Mouse (Mus musculus) liver, embryonic 11.5 days (tissue): ENCODE measurements at regions not wholly inside any gene's neighbourhood (a gene's known extent, or its start where the extent isn't known, plus 50 kb on each side); places are given as distances from the start of the nearest gene placed in this dataset.

Experiments used
- ATAC-seq: fragments of 200-750 bp; cut with Nextera tagmentation; replicated peaks from 2 replicates; pipeline ENCODE4 v1.8.0; 2017; ENCODE audit warnings: moderate number of reproducible peaks, mild to moderate bottlenecking, moderate TSS enrichment, moderate library complexity; ENCODE audit not compliant: low FRiP score
- DNase-seq: peaks from one replicate; pipeline ENCODE4 v3.0.0-alpha.2; 2017; ENCODE audit warnings: low spot score
- H3K27ac ChIP-seq: fragments of 300-500 bp; sonication (generic); 2 replicates; pipeline ENCODE4 v1.5.1; 2014; ENCODE audit warnings: mild to moderate bottlenecking, low read depth, low read length, control low read depth
- H3K27me3 ChIP-seq: fragments of 300-500 bp; sonication (generic); replicated peaks from 2 replicates; pipeline ENCODE4 v1.6.1; 2014; ENCODE audit warnings: low read length, mixed read lengths; ENCODE audit not compliant: control insufficient read depth, insufficient read depth
- H3K36me3 ChIP-seq: fragments of 300-500 bp; sonication (generic); 2 replicates; pipeline ENCODE4 v1.6.1; 2014; ENCODE audit warnings: mild to moderate bottlenecking, low read length, moderate library complexity, mixed read lengths; ENCODE audit not compliant: control insufficient read depth, insufficient read depth
- H3K4me1 ChIP-seq: fragments of 300-500 bp; sonication (generic); replicated peaks from 2 replicates; pipeline ENCODE4 v1.6.1; 2014; ENCODE audit warnings: low read length, mixed read lengths; ENCODE audit not compliant: control insufficient read depth, insufficient read depth
- H3K4me2 ChIP-seq: fragments of 300-500 bp; sonication (generic); 2 replicates; pipeline ENCODE4 v1.6.1; 2014; ENCODE audit warnings: mild to moderate bottlenecking, control low read depth, moderate library complexity
- H3K4me3 ChIP-seq: fragments of 300-500 bp; sonication (generic); 2 replicates; pipeline ENCODE4 v1.5.1; 2014; ENCODE audit warnings: low read depth, low read length, control low read depth
- H3K9ac ChIP-seq: fragments of 300-500 bp; sonication (generic); 2 replicates; pipeline ENCODE4 v1.6.1; 2014; ENCODE audit warnings: low read depth, low read length, control low read depth
- H3K9me3 ChIP-seq: fragments of 300-500 bp; sonication (generic); 2 replicates; pipeline ENCODE4 v1.6.1; 2016; ENCODE audit warnings: low read length, inconsistent platforms, mixed read lengths; ENCODE audit not compliant: control insufficient read depth
- WGBS: fragments of 180-500 bp; shearing (Covaris S2); extraction: QIAGEN DNeasy Blood & Tissue Kit; methylation state at CpG from one replicate; pipeline ENCODE4 v1.1.7; 2014; 5-methylcytosine and 5-hydroxymethylcytosine counted together

DNA sequence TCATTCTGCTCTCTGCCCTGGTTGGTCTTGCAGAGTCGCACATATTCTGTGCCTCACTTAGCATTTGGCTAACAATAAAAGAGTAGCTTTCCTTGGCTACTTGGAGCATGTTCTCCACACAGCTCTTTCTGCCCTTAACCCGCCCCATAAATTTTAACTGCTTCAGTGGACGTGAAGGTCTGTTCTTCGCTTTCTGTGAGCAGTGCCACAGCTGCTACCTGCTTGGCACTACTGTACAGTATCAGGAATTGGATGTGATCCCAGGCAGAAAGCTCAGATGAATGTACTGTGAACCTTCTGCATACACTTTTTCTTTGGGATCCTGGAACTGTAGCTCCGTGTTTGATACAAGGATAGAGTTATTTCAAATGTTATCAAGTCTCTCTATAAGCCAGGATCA is 939.4 kb downstream of the Epha4 start:
- Histone ChIP-seq H3K27me3 (no peaks in the 10 kb centered on the region), H3K9me3 (no peaks in the 10 kb centered on the region), H3K36me3 (no peaks in the 10 kb centered on the region), H3K27ac (no peak overlapping the region), H3K9ac (no peak overlapping the region), H3K4me3 (no peak overlapping the region), H3K4me1 (no peaks in the 10 kb centered on the region), H3K4me2 (no peak overlapping the region)
- ATAC-seq: no peak
- WGBS: 79% methylated on average over 5 of the region's 5 CpGs
- no peak for DNase-seq

DNA sequence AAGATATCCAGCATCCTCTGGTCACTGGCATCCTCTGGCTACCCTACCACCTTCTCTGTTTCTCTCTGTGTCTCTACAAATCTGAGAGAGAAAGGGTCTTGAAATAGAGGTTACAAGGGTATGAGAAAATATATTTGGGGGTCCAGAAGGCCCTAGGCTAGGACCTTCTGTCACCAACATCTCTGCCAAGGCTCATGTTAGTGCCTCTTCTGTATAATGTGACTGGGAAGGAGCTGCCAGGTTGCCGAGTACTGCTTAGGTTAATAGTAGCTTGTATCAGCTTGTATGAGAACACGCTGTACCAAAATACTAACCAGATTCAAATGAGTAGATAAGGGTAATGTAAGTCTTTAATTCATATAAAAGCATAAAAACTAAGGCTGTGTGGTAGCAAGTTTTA is 929.0 kb downstream of the Epha4 start:
- no peaks in the 10 kb centered on the region for H3K9me3 ChIP-seq
- no peaks in the 10 kb centered on the region for H3K4me1 ChIP-seq
- no peak overlapping the region for H3K9ac ChIP-seq
- H3K27me3 ChIP-seq: no peaks in the 10 kb centered on the region
- 87% methylated on average over 2 of the region's 2 CpGs for WGBS
- H3K4me3 ChIP-seq: no peak overlapping the region
- no peaks in the 10 kb centered on the region for H3K36me3 ChIP-seq
- ATAC-seq (no peak), DNase-seq (no peak)
- no peak overlapping the region for H3K27ac ChIP-seq
- no peak overlapping the region for H3K4me2 ChIP-seq

DNA sequence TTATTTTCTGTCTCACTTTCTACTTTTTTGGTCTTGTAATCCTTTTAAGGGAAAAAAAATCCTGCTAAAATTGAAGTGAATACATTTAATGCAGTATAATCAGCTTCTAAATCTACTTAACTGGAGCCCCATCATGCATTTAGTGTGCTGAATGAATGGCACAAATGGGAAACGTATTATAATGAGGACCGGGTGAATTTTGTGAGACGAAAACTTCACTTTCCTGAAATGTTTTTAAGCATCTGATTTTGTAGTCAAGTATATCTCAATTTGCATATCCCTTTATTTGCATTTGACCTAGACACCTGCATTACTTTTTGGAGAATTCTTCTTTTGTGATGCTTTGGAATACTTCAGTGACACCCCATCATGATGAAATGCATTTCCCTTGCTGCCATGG is 889.1 kb downstream of the Epha4 start:
- H3K27ac ChIP-seq: no peak overlapping the region
- 88% methylated on average over 3 of the region's 3 CpGs for WGBS
- DNase-seq (no peak), ATAC-seq (no peak)
- no peak overlapping the region for H3K4me3 ChIP-seq
- no peak overlapping the region for H3K4me2 ChIP-seq
- no peak overlapping the region for H3K9ac ChIP-seq
- no peaks in the 10 kb centered on the region for H3K9me3 ChIP-seq
- no peaks in the 10 kb centered on the region for H3K36me3 ChIP-seq
- H3K4me1 ChIP-seq: no peaks in the 10 kb centered on the region
- H3K27me3 ChIP-seq: no peaks in the 10 kb centered on the region

DNA sequence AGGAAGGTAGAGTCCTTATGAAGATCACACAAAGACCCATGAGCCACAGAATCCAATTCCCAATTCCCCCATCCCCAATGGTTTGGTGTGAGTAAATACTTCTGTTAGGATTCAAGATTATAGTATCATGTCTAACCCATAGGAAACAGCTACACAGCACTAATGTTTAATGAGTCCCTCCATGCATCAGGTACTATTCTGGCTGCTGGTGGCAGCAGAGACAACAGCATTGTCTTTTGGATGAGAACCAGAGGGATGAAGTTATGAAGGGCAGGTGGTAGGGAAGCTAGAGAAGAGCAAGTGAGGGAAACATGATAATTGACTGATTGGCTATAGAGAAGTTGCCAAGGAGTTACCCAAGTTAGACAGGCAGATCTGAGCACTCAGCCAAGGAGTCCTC is 885.0 kb downstream of the Epha4 start:
- Histone ChIP-seq H3K4me3 (no peak overlapping the region), H3K27me3 (no peaks in the 10 kb centered on the region), H3K4me1 (no peaks in the 10 kb centered on the region), H3K4me2 (no peak overlapping the region), H3K36me3 (no peaks in the 10 kb centered on the region), H3K9me3 (no peaks in the 10 kb centered on the region), H3K9ac (no peak overlapping the region), H3K27ac (no peak overlapping the region)
- no peak for ATAC-seq
- no peak for DNase-seq

DNA sequence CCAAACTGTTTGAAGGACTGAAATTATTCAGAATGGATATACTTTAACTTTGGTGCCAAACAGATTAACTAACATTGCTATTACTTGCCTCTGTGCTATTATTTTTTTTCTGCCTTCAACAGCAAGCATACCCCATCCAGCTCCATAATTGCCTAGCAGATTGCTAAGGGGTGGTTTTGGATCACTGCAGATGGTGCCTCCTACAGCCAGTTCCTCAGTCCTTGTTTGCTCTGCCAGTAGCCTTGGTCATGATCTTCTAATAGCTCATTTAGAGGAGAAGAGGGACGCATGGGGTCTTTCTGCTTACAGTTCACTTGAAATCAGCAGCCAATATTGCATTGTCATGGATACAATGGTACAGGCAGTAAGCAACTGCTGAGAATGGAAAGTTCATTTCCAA is 880.8 kb downstream of the Epha4 start:
- 81% methylated on average over 1 of the region's 1 CpGs for WGBS
- H3K4me3 ChIP-seq: no peak overlapping the region
- H3K4me2 ChIP-seq: no peak overlapping the region
- no peaks in the 10 kb centered on the region for H3K9me3 ChIP-seq
- no peak overlapping the region for H3K9ac ChIP-seq
- H3K27ac ChIP-seq: no peak overlapping the region
- H3K27me3 ChIP-seq: no peaks in the 10 kb centered on the region
- DNase-seq: no peak
- H3K4me1 ChIP-seq: no peaks in the 10 kb centered on the region
- no peaks in the 10 kb centered on the region for H3K36me3 ChIP-seq
- ATAC-seq: no peak

DNA sequence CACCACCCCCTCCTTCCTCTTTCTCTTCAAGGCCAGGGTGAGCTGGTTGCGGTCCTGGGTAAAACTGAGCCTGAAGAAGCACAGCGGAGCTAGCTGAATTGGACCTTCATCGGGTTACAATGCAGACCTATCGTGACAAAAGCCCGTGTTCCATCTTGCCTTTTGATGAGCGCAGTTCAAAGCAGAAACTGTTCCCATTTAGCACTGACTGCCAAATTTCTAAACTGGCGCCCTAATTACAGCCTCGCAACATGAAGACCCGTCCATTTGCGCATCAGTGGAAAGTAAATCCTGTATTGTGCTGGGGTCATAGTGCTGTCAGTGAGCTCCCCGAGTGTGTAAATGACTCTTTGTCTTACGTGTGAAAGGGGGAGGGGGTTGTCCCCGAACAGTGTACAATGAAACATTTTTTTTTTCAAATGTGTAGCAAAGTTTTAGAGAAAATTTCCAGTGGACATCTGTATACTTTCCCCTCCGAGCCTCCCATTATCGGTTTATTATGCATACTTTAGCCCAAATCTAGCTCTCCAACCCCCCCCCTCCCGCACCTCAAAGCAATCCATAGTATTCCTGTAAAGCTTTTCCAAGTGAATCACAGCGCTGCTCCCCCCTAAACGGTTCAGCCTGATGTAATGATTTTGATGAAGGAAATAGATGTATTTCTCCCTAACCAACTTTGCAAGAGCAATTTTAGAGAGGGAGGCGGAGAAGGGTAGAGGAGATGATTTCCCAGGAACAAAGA is 877.4 kb downstream of the Epha4 start:
- no peak overlapping the region for H3K27ac ChIP-seq
- no peak for DNase-seq
- H3K4me2 ChIP-seq: no peak overlapping the region
- H3K4me1 ChIP-seq: no peaks in the 10 kb centered on the region
- H3K36me3 ChIP-seq: no peaks in the 10 kb centered on the region
- H3K27me3 ChIP-seq: no peaks in the 10 kb centered on the region
- no peak for ATAC-seq
- H3K4me3 ChIP-seq: no peak overlapping the region
- no peaks in the 10 kb centered on the region for H3K9me3 ChIP-seq
- WGBS: 87% methylated on average over 19 of the region's 19 CpGs
- no peak overlapping the region for H3K9ac ChIP-seq

DNA sequence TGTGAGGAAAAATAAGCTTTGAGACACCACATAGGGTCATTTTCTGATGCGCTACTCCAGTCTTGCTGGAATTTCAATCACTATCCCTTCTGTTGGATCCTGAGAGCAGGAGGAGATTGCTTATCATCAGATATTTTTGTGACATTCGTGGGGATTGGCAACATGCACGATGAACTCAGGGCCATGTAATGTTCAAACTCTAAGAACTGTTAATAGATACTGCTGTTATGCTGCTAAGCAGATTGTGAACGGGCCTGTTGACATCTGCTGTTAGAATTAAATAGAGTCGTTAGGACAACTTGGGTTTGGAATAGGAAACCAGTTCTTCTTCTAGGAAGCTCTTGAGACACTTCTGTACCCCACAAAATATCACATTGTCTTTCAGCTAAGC is 876.9 kb downstream of the Epha4 start:
- H3K27ac ChIP-seq: no peak overlapping the region
- no peak overlapping the region for H3K4me3 ChIP-seq
- no peak for ATAC-seq
- DNase-seq: no peak
- H3K9me3 ChIP-seq: no peaks in the 10 kb centered on the region
- H3K27me3 ChIP-seq: no peaks in the 10 kb centered on the region
- no peak overlapping the region for H3K4me2 ChIP-seq
- no peak overlapping the region for H3K9ac ChIP-seq
- WGBS: 74% methylated on average over 5 of the region's 5 CpGs
- no peaks in the 10 kb centered on the region for H3K36me3 ChIP-seq
- no peaks in the 10 kb centered on the region for H3K4me1 ChIP-seq

DNA sequence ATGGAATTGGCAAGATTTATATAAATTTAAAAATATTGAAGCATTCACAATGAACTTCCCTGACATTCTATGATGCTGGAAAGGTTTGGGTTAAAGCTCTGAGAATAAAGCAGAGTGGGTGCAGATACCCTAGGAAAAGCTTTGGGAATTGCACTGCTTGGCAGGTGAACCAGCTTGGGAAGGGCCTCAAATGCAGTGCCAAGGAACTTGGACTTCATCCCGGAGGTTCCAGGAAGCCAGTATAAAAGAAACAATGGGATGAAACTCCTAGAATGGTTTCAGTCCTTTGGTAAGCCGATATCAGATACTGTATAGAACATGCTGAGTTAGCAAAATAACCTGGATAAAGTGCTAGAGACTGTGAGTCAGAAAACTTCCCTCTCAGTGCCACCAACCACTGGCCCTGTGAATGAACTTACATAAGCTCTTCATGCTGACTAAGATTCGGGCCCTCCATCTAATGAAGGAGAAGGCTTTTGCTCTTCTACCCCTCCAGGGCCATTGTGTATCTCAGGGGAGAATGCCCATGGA is 873.6 kb downstream of the Epha4 start:
- WGBS: 72% methylated on average over 3 of the region's 3 CpGs
- no peak for ATAC-seq
- no peak overlapping the region for H3K27ac ChIP-seq
- no peak overlapping the region for H3K4me3 ChIP-seq
- no peak overlapping the region for H3K4me2 ChIP-seq
- no peak overlapping the region for H3K9ac ChIP-seq
- no peaks in the 10 kb centered on the region for H3K27me3 ChIP-seq
- DNase-seq: no peak
- H3K4me1 ChIP-seq: no peaks in the 10 kb centered on the region
- H3K36me3 ChIP-seq: no peaks in the 10 kb centered on the region
- no peaks in the 10 kb centered on the region for H3K9me3 ChIP-seq

DNA sequence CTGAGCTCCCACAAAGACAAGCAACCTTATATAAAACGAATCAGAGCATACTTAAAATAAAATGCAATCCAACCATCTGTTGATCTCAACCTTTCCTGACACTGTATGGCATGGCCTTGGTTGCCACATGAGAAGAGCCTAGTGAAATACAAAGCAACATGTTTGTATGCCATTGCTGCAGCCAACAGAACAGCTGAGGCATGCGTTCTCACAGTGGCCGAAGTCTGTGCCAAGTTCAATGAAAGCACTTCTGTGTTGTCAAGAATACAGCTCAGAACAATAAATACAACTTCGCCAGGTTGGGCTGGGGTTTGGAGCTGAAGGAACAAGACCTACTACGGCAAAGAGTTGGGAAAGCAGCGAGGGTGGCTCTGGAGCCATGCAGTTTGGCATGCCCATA is 872.2 kb downstream of the Epha4 start:
- DNase-seq (no peak), ATAC-seq (no peak)
- no peaks in the 10 kb centered on the region for H3K36me3 ChIP-seq
- H3K4me2 ChIP-seq: no peak overlapping the region
- H3K9ac ChIP-seq: no peak overlapping the region
- no peak overlapping the region for H3K27ac ChIP-seq
- H3K4me3 ChIP-seq: no peak overlapping the region
- 84% methylated on average over 6 of the region's 6 CpGs for WGBS
- H3K9me3 ChIP-seq: no peaks in the 10 kb centered on the region
- H3K4me1 ChIP-seq: no peaks in the 10 kb centered on the region
- H3K27me3 ChIP-seq: no peaks in the 10 kb centered on the region
